Mouse (Mus musculus) liver, postnatal 0 days (tissue): ENCODE results near the gene Dhfr. TPM values are rescaled to one million over a fixed set of nuclear protein-coding genes. Genes with fewer than 3 reads are reported as not detected.
"Not testable (repeated sequence)": the region's sequence is repeated elsewhere in the genome, so short reads cannot be mapped to it uniquely, and the experiment has no call there.

Experiments
- ATAC-seq: fragments of 200-750 bp; cut with Nextera tagmentation; 2 replicates; pipeline ENCODE4 v1.8.0; 2017; ENCODE audit warnings: mild to moderate bottlenecking, moderate library complexity
- DNase-seq: peaks from one replicate; pipeline ENCODE4 v3.0.0-alpha.2; 2016
- H3K27ac ChIP-seq: fragments of 300-500 bp; sonication (generic); 2 replicates; pipeline ENCODE4 v1.5.1; 2014; ENCODE audit warnings: antibody characterized with exemption, moderate library complexity, mild to moderate bottlenecking, low read depth
- H3K27me3 ChIP-seq: fragments of 300-500 bp; sonication (generic); 2 replicates; pipeline ENCODE4 v1.6.1; 2014; ENCODE audit warnings: low read length, control low read depth, mixed read lengths; ENCODE audit not compliant: insufficient read depth
- H3K36me3 ChIP-seq: fragments of 300-500 bp; sonication (generic); replicated peaks from 2 replicates; pipeline ENCODE4 v1.6.1; 2014; ENCODE audit warnings: mild to moderate bottlenecking, control low read depth, low read length, moderate library complexity, mixed read lengths; ENCODE audit not compliant: insufficient read depth
- H3K4me1 ChIP-seq: fragments of 300-500 bp; sonication (generic); 2 replicates; pipeline ENCODE4 v1.6.1; 2014; ENCODE audit warnings: antibody characterized with exemption, mild to moderate bottlenecking, control low read depth; ENCODE audit not compliant: insufficient read depth
- H3K4me2 ChIP-seq: fragments of 300-500 bp; sonication (generic); 2 replicates; pipeline ENCODE4 v1.6.1; 2014; ENCODE audit warnings: low read depth, mild to moderate bottlenecking, low read length, moderate library complexity, mixed read lengths
- H3K4me3 ChIP-seq: fragments of 300-500 bp; sonication (generic); 2 replicates; pipeline ENCODE4 v1.5.1; 2014; ENCODE audit warnings: low read depth, low read length
- H3K9ac ChIP-seq: fragments of 300-500 bp; sonication (generic); replicated peaks from 2 replicates; pipeline ENCODE4 v1.6.1; 2014; ENCODE audit warnings: mild to moderate bottlenecking, moderate library complexity
- H3K9me3 ChIP-seq: fragments of 300-500 bp; sonication (generic); 2 replicates; pipeline ENCODE4 v1.6.1; 2016; ENCODE audit warnings: mild to moderate bottlenecking, control low read depth, low read length, mixed read lengths
- CTCF ChIP-seq: sonication (generic); IDR thresholded peaks from 2 replicates; pipeline ENCODE4 v1.5.1; 2016; ENCODE audit warnings: antibody characterized with exemption, low read depth
- EP300 ChIP-seq: IDR thresholded peaks from 2 replicates; pipeline ENCODE4 v1.6.1; 2016; ENCODE audit warnings: antibody characterized with exemption, low read depth, mild to moderate bottlenecking
- WGBS: fragments of 180-500 bp; shearing (Covaris S2); extraction: QIAGEN DNeasy Blood & Tissue Kit; methylation state at CpG from one replicate; pipeline ENCODE4 v1.1.7; 2014; ENCODE audit not compliant: insufficient replicate concordance; 5-methylcytosine and 5-hydroxymethylcytosine counted together
- polyA plus RNA-seq: library from polyadenylated mRNA; unstranded; fragments of >200 nt; fragmentation: Nextera tagmentation; extraction: Ambion mirVana; gene quantifications from 2 replicates; pipeline ENCODE4 v1.2.1, GENCODE M21; 2015

Dhfr gene
- polyA plus RNA-seq, 1 experiment from 2014 or later: 10.4 TPM

- Histone ChIP-seq H3K27me3 (no peaks in the 10 kb centered on the region), H3K4me3 (no peak overlapping the region), H3K27ac (no peak overlapping the region), H3K4me2 (no peak overlapping the region), H3K9me3 (no peaks in the 10 kb centered on the region), H3K4me1 (no peaks in the 10 kb centered on the region), H3K36me3 (peaks cover 36% of the 10 kb centered on the region), H3K9ac (no peak overlapping the region)
- ATAC-seq (no peak), DNase-seq (no peak)
- 80% methylated on average over 4 of the region's 4 CpGs for WGBS
- no peak for TF ChIP-seq EP300
- no peak for TF ChIP-seq CTCF
These were observed 10.8 kb downstream of the Dhfr start for GRCm38 (mm10) chr13:92365312-92365711.

DNA sequence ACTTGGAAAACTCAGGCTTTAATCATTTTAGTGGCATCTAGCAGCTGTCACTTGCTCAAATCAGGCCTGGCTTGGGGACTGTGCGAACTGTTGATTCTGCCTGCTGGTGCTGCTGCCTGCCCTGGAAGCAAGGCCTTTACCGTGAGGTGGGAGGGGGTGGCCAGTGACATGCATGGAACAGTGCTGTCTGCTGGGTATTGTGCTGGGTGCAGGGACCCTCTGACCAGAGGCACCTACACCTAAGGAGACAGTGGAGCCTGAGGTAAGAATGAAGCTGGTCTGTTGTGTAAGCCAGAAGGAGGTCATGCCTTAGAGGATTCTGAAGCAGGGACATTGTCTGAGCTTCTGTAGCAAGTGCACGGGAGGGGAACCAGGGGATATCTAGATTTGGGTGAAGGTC is 16.3 kb downstream of the Dhfr start:
- H3K27me3 ChIP-seq: no peaks in the 10 kb centered on the region
- no peak overlapping the region for H3K4me3 ChIP-seq
- 81% methylated on average over 3 of the region's 3 CpGs for WGBS
- H3K9me3 ChIP-seq: no peaks in the 10 kb centered on the region
- no peak overlapping the region for H3K27ac ChIP-seq
- TF ChIP-seq EP300: no peak
- TF ChIP-seq CTCF: no peak
- no peak overlapping the region for H3K9ac ChIP-seq
- no peak for ATAC-seq
- no peak for DNase-seq
- H3K4me2 ChIP-seq: no peak overlapping the region
- peaks cover 31% of the 10 kb centered on the region for H3K36me3 ChIP-seq
- no peaks in the 10 kb centered on the region for H3K4me1 ChIP-seq

GRCm38 (mm10) chr13:92371466-92371865 is 16.9 kb downstream of the Dhfr start:
- H3K9me3 ChIP-seq, H3K9ac ChIP-seq, H3K4me1 ChIP-seq, ATAC-seq, H3K4me2 ChIP-seq, H3K27me3 ChIP-seq, H3K4me3 ChIP-seq, H3K27ac ChIP-seq, DNase-seq: not testable (repeated sequence)
- WGBS: 80% methylated on average over 6 of the region's 6 CpGs
- peaks cover 26% of the 10 kb centered on the region for H3K36me3 ChIP-seq

- Histone ChIP-seq H3K9ac (no peak overlapping the region), H3K4me1 (no peaks in the 10 kb centered on the region), H3K27me3 (no peaks in the 10 kb centered on the region), H3K9me3 (no peaks in the 10 kb centered on the region), H3K4me3 (no peak overlapping the region), H3K36me3 (peaks cover 5% of the 10 kb centered on the region), H3K4me2 (no peak overlapping the region), H3K27ac (no peak overlapping the region)
- WGBS: 62% methylated on average over 3 of the region's 3 CpGs
- no peak for ATAC-seq
- no peak for DNase-seq
- TF ChIP-seq CTCF (no peak), EP300 (no peak)
These were observed 32.8 kb downstream of the Dhfr start for GRCm38 (mm10) chr13:92387367-92387766.

GRCm38 (mm10) chr13:92393047-92393661 is 38.6 kb downstream of the Dhfr start:
- Histone ChIP-seq H3K9me3 (no peaks in the 10 kb centered on the region), H3K27me3 (no peaks in the 10 kb centered on the region), H3K4me3 (no peak overlapping the region), H3K36me3 (no peaks in the 10 kb centered on the region), H3K9ac (no peak overlapping the region), H3K4me2 (no peak overlapping the region), H3K4me1 (no peaks in the 10 kb centered on the region), H3K27ac (no peak overlapping the region)
- no peak for ATAC-seq
- WGBS: 78% methylated on average over 12 of the region's 12 CpGs
- TF ChIP-seq EP300: no peak
- no peak for TF ChIP-seq CTCF
- DNase-seq: no peak

GRCm38 (mm10) chr13:92398491-92399384 is 44.2 kb downstream of the Dhfr start:
- ATAC-seq: no peak
- Histone ChIP-seq H3K27ac (no peak overlapping the region), H3K4me3 (no peak overlapping the region), H3K9me3 (no peaks in the 10 kb centered on the region), H3K4me1 (no peaks in the 10 kb centered on the region), H3K9ac (no peak overlapping the region), H3K27me3 (no peaks in the 10 kb centered on the region), H3K36me3 (no peaks in the 10 kb centered on the region), H3K4me2 (no peak overlapping the region)
- DNase-seq: no peak
- 68% methylated on average over 11 of the region's 11 CpGs for WGBS
- no peak for TF ChIP-seq EP300
- TF ChIP-seq CTCF: no peak
